Mouse (Mus musculus): ENCODE measurements around the gene Opn3.

Opn3 gene

GRCm38 (mm10) chr1:175648615-175649014 lies 44.0 kb downstream of the Opn3 start:
- DNase-seq (ENCODE audit: low spot score): no peak

GRCm38 (mm10) chr1:175646952-175647351 lies 45.6 kb downstream of the Opn3 start:
- DNase-seq (ENCODE audit: low spot score): no peak

- no peak for DNase-seq (ENCODE audit: low spot score)
These were observed 48.9 kb downstream of the Opn3 start for GRCm38 (mm10) chr1:175643496-175644265.

- no peak for DNase-seq (ENCODE audit: low spot score)
These were observed 52.0 kb downstream of the Opn3 start for GRCm38 (mm10) chr1:175640435-175641150.

GRCm38 (mm10) chr1:175639072-175639471 lies 53.5 kb downstream of the Opn3 start:
- DNase-seq (ENCODE audit: low spot score): no peak

GRCm38 (mm10) chr1:175637677-175638076 lies 54.9 kb downstream of the Opn3 start:
- no peak for DNase-seq (ENCODE audit: low spot score)

GRCm38 (mm10) chr1:175632470-175632869 lies 60.1 kb downstream of the Opn3 start:
- DNase-seq (ENCODE audit: low spot score): no peak

- DNase-seq (ENCODE audit: low spot score): no peak
These were observed 60.8 kb downstream of the Opn3 start for GRCm38 (mm10) chr1:175631721-175632221.

GRCm38 (mm10) chr1:175631080-175631479 lies 61.5 kb downstream of the Opn3 start:
- no peak for DNase-seq (ENCODE audit: low spot score)

- DNase-seq (ENCODE audit: low spot score): no peak
These were observed 62.2 kb downstream of the Opn3 start for GRCm38 (mm10) chr1:175630345-175630744.

GRCm38 (mm10) chr1:175629248-175629647 lies 63.3 kb downstream of the Opn3 start:
- DNase-seq (ENCODE audit: low spot score): no peak

- DNase-seq (ENCODE audit: low spot score): peak; percentile 68
These were observed 66.4 kb downstream of the Opn3 start for GRCm38 (mm10) chr1:175625990-175626692.

GRCm38 (mm10) chr1:175625257-175625879 lies 67.2 kb downstream of the Opn3 start, which contains the start of gene Fh1:
Gene Fh1 (minus strand): TSS chr1:175625635.
- peak; percentile 98 for DNase-seq (ENCODE audit: low spot score)

GRCm38 (mm10) chr1:175623656-175624055 lies 68.9 kb downstream of the Opn3 start:
- DNase-seq (ENCODE audit: low spot score): no peak

- DNase-seq (ENCODE audit: low spot score): no peak
These were observed 72.7 kb downstream of the Opn3 start, which contains the start of gene Kmo for GRCm38 (mm10) chr1:175619814-175620431. Gene Kmo (plus strand): TSS chr1:175620381.

GRCm38 (mm10) chr1:175614992-175615391 lies 77.6 kb downstream of the Opn3 start:
- no peak for DNase-seq (ENCODE audit: low spot score)

All from MN1 (cell line).